Mouse (Mus musculus): ENCODE measurements around the gene Nts. TPM values are rescaled to one million over a fixed set of nuclear protein-coding genes. Genes with fewer than 3 reads are reported as not detected.
A peak's percentile ranks its signal among the peaks of the same experiment; 100 is the strongest.
"Not testable (repeated sequence)": the region's sequence is repeated elsewhere in the genome, so short reads cannot be mapped to it uniquely, and the experiment has no call there.

The Nts gene
- 10 to 100 TPM in 1 of 2 experiments, 1 to 10 TPM in 1; 6.9 to 12.0 TPM for total RNA-seq (2021)
- long read RNA-seq, transcript Nts-201 (4 exons, 1,248 nt) = major isoform, 5 of 6 reads
- long read RNA-seq, partial matches to known transcripts = 0 of 6 reads
- long read RNA-seq, other reads (novel, unspliced or antisense) = 1 of 6 reads

DNA sequence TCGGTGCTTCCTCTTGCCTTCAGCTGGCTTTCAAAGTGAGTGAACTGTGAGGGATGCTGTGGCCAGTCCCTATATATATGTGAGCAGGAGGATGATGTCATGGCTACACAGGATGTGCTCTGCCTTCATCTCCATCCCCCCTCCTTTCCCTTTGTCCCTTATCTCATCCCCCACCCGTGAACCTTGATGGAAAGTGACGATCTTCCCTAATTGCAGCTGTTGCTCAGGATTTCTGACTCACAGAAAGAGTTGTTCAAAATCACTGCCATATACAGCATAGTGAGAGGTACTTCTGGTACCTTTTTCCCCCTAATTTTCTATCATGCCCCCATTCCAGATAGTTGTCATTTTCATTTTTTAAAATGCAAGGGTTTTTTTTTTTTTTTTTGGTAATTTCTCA is at the start of gene Nts:
TSS of gene Nts (minus strand) at position 101 of the 400 bp plus-strand sequence.
- DNase-seq (ENCODE audit: low spot score in 2 of 2) = no peak

DNA sequence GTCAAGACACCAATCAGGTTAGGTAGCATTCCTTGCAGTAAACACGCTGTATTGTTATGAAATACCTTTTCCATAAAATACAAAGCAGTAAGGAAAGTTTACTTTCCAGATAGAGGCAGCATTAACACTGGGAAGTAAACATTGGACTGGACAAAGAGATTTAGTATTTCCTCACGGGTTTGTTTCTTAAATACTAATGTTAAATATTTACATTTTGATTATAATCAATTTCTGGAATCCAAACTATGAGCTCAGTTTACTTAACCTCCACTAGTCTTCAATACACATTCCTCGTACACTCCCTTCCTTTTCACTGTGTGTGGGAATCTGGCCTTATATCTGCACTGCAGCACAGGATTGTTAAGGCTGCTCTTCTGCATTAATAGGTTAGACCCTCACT is 37.6 kb upstream of the Nts start:
- no peak for DNase-seq (ENCODE audit: low spot score in 2 of 2)

- DNase-seq (ENCODE audit: low spot score in 2 of 2) = no peak
Observed at GRCm38 (mm10) chr10:102514159-102514558, 23.9 kb upstream of the Nts start.

- DNase-seq (ENCODE audit: low spot score in 2 of 2) = no peak
Observed at GRCm38 (mm10) chr10:102511807-102512461, 21.6 kb upstream of the Nts start, which contains the start of gene Rassf9. Gene Rassf9, plus strand, starts transcription at chr10:102512222.

GRCm38 (mm10) chr10:102511461-102511806 is 21.1 kb upstream of the Nts start:
- no peak for DNase-seq (ENCODE audit: low spot score in 2 of 2)

DNA sequence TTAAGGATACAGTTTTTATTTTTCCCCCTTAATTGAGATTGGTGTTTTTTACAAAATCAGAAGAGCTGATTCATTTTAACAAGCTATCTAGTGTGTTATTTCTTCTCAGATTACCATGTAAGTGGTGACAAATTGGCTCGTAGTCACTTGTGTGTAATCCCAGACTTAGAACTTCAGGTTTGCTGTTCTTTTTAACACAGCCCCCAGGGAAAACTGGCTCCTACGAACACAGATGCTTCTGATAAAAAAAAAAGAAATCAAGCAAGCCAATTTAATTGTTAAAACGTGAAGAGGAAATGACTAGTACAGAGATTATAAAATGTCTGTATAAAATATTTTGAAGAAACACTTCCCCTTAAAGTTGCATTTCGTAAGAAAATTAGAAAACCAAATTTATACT is 17.1 kb upstream of the Nts start:
- DNase-seq (ENCODE audit: low spot score in 2 of 2) = no peak

DNA sequence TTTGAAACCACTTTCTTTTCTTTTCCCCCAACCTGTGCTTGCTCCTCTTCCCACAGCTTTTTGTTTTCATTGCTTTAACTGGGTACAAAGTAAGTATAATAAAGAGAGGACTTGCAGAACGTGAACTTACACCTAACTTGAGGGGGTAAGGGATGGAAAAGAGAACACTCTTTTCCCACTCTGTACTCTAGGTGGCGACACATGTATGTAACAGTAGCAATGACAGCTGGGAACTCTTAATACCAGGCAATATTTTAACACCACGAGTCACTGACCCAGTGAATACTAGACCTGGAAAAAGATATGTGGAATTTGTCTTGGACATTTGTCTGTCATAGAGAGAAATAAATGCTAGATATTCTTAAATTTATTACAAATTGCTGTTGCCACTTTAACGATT is 8.5 kb upstream of the Nts start:
- peak in 1 of 2 experiments; percentile 33 for DNase-seq (ENCODE audit: low spot score in 2 of 2)

DNA sequence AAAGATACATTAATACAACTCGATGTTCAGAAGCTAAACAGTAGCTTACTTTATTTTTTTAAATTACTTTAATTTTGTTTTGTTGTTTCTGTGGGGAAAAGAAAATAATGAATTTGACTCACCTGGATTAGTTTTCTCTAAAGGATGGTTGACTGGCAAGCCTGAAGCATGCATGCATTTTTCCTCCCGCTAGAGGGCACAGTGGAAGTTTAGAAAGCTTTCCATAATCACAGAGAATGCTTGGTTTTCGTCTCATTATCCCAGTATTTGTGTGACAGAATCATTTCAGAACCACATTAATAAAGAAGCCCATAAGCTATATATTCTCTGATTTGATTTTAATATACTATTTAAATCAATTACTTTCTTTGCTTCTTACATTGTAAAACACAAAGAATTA is 1.5 kb upstream of the Nts start:
- peak; percentile 19 to 79 for DNase-seq (ENCODE audit: low spot score in 2 of 2)

DNA sequence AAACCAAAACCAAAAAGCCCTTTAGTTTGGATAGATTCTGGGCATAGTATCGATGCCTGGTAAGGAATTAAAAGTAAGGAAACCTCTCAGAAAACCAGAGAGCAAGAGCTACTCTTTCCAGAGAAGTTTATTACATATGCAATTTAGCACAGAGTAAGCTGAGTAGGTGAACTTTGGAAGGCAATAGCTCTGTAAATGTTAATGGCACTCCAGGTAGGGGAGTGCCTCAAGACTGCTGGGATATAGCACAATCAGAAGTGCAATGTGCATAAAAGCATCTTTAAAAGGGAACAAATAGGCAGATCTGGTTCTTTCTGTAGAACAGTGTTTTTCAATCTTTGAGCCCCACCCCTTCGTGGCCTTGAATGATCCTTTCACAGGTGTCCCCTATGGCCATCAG is 20.9 kb downstream of the Nts start:
- no peak for DNase-seq (ENCODE audit: low spot score in 2 of 2)

DNA sequence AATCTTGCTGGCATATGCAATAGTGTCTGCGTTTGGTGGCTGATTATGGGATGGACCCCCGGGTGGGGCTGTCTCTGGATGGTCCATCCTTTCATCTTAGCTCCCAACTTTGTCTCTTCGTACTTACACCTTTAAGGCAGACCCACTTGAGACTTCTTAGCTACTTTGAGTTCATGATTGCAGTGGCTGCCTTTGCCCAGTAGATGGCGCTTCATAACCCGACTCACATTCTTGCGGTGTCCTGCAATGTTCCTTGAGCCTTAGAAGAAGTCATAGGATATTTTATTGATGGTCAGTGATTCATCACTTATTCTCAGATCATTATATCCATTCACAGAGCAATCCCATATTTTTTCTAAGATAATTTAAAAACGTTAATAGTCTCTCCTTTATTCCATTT is 38.5 kb downstream of the Nts start:
- DNase-seq (ENCODE audit: low spot score in 2 of 2) = peak in 1 of 2 experiments; percentile 40

- peak; percentile 9 to 78 for DNase-seq (ENCODE audit: low spot score in 2 of 2)
Observed at GRCm38 (mm10) chr10:102449449-102449848, 40.8 kb downstream of the Nts start.

DNA sequence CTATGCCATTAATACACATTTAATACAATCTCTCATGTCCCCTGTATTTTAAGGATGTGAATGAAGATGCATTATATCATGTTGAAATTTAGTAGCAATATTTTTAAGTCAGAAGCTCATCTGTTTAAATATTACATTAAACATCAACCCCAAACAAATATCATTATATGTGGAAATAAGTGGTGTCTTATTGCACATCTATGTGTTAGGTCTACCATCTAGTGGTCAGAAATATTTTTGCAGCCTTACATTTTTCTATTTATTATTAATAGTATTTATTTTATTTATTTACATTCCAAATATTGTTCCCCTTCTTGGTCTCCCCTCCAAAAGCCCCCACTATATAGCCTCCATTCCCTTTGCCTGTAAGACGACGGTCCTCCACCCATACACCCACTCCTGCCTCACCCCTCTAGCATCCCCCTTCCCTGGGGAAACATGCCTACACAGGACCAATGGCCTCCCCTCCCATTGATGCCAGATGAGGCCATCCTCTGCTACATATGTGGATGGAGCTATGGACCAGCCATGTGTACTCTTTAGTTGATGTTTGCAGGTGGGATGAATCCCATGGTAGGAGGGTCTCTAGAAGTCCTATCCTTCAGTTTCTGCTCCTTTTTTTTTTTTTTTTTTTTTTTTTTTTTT is 45.3 kb downstream of the Nts start:
- DNase-seq (ENCODE audit: low spot score in 2 of 2) = no peak

- not testable (repeated sequence) for DNase-seq (ENCODE audit: low spot score in 2 of 2)
Observed at GRCm38 (mm10) chr10:102435467-102435866, 54.8 kb downstream of the Nts start.

DNA sequence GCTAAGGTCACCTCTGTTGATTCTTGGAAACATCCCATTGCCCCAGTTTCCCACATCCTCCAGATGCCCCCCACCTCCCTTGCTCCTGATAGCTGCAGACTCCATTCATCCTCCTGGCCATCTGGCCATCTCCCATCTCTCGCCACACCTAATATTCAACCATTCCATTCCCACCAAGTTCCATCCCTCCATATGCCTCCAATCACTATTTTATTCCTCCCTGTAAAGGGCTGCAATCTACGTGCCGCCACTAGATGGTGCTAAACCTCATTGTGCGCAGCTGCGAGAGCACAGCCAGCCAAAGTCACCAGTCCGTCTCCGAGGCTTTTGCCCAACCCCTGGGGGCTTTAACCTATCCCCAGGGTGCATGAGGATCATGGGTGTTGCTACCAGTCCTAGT is 55.2 kb downstream of the Nts start:
- DNase-seq (ENCODE audit: low spot score in 2 of 2) = peak in 1 of 2 experiments; percentile 17

Other genes starting within 250 kb of the Nts start
- gene Rassf9, start 21.7 kb upstream of the Nts start, total RNA-seq (2021) = 1 to 10 TPM in 1 of 2 experiments, under 1 TPM in 1; 0.86 to 1.7 TPM